Mouse (Mus musculus) intestine, postnatal 0 days (tissue): ENCODE measurements around the gene Wdr62. TPM values are rescaled to one million over a fixed set of nuclear protein-coding genes. Genes with fewer than 3 reads are reported as not detected.

Experiments
- ATAC-seq: fragments of 200-750 bp; cut with Nextera tagmentation; 2 replicates; pipeline ENCODE4 v1.8.0; 2017; ENCODE audit warnings: mild to moderate bottlenecking, moderate TSS enrichment, moderate library complexity
- H3K27ac ChIP-seq: fragments of 300-500 bp; sonication (generic); 2 replicates; pipeline ENCODE4 v1.5.1; 2014; ENCODE audit warnings: mild to moderate bottlenecking, low read depth, low read length, moderate library complexity
- H3K27me3 ChIP-seq: fragments of 300-500 bp; sonication (generic); replicated peaks from 2 replicates; pipeline ENCODE4 v1.6.1; 2014; ENCODE audit warnings: low read length, mixed read lengths; ENCODE audit not compliant: control insufficient read depth, insufficient read depth
- H3K36me3 ChIP-seq: fragments of 300-500 bp; sonication (generic); 2 replicates; pipeline ENCODE4 v1.6.1; 2014; ENCODE audit warnings: mild to moderate bottlenecking, moderate library complexity; ENCODE audit not compliant: control insufficient read depth, insufficient read depth
- H3K4me1 ChIP-seq: fragments of 300-500 bp; sonication (generic); replicated peaks from 2 replicates; pipeline ENCODE4 v1.6.1; 2014; ENCODE audit warnings: antibody characterized with exemption, low read length, mixed read lengths; ENCODE audit not compliant: control insufficient read depth, insufficient read depth
- H3K4me2 ChIP-seq: fragments of 300-500 bp; sonication (generic); replicated peaks from 2 replicates; pipeline ENCODE4 v1.6.1; 2014; ENCODE audit warnings: low read depth, mild to moderate bottlenecking, moderate library complexity
- H3K4me3 ChIP-seq: fragments of 300-500 bp; sonication (generic); 2 replicates; pipeline ENCODE4 v1.5.1; 2014; ENCODE audit warnings: low read depth, low read length
- H3K9ac ChIP-seq: fragments of 300-500 bp; sonication (generic); 2 replicates; pipeline ENCODE4 v1.6.1; 2014; ENCODE audit warnings: mild to moderate bottlenecking, low read depth, low read length
- H3K9me3 ChIP-seq: fragments of 300-500 bp; sonication (generic); 2 replicates; pipeline ENCODE4 v1.6.1; 2016; ENCODE audit warnings: mixed run types; ENCODE audit not compliant: control insufficient read depth
- CTCF ChIP-seq: sonication (generic); IDR thresholded peaks from 2 replicates; pipeline ENCODE4 v1.5.1; 2016; ENCODE audit warnings: low read depth, mild to moderate bottlenecking, control low read depth, antibody characterized with exemption, moderate library complexity
- WGBS: fragments of 180-500 bp; shearing (Covaris S2); extraction: QIAGEN DNeasy Blood & Tissue Kit; methylation state at CpG from one replicate; pipeline ENCODE4 v1.1.7; 2014; 5-methylcytosine and 5-hydroxymethylcytosine counted together
- polyA plus RNA-seq: library from polyadenylated mRNA; unstranded; fragments of >200 nt; fragmentation: Nextera tagmentation; extraction: Ambion mirVana; gene quantifications from 2 replicates; pipeline ENCODE4 v1.2.1, GENCODE M21; 2015

The Wdr62 gene
- polyA plus RNA-seq, 1 experiment from 2014 or later = 3.5 TPM

DNA sequence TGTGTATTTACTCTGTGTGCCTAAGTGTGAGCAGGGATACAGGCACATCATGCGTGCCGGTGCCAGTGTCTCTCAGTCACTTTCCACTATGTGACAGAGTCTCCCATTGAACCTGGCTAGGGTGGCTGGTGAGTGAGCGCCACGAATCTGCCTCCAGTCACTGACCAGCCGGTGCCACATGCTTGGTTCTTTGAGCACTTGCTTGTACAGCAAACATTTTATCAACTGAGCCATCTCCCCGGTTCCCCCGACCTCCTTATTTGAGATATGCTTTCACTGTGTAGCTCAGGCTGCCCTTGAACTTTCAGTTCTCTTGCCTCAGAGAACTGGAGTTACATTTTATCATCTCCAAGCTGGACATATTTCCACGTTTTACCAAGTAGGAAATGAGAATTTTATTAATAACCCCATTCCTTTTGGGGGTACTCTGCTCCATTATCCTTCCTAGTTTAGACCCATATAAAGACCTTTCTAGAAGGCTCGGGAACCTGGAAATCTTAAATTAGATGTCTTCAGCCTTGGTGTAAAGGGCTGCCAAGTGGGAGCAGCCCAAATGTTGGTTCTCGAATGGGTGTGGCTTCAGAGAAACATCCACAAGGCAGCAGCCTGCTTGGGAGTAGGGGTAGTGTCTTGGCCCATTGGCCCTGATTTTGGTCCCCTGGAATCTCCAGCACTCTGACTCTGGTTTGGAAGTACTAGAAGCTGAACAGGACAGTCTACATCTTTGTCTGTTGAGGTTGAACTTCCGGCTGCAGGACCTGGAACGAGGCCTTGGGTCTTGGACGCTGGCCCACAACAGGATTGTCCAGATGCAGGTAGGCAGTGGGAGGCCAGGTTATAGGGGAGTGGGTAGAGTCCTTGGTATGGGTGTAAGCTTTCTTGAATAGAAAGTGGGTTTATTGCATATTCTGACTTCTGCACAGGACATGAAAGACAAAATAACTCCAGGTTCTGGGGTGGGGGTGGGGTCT lies 35.6 kb upstream of the Wdr62 start:
- Histone ChIP-seq H3K4me3 (peak overlapping the region; percentile 36), H3K4me2 (peak overlapping the region; percentile 66), H3K27ac (no peak overlapping the region), H3K9ac (no peak overlapping the region), H3K4me1 (no peaks in the 10 kb centered on the region), H3K36me3 (peaks cover 9% of the 10 kb centered on the region; the same call in 1 of the 2 replicates), H3K9me3 (no peaks in the 10 kb centered on the region), H3K27me3 (no peaks in the 10 kb centered on the region)
- 59% methylated on average over 13 of the region's 13 CpGs for WGBS
- no peak for ATAC-seq
- TF ChIP-seq CTCF = no peak

GRCm38 (mm10) chr7:30314721-30315155 lies 34.5 kb upstream of the Wdr62 start, which contains the start of gene Syne4:
Syne4 (plus strand) TSS chr7:30314807.
- no peaks in the 10 kb centered on the region for H3K4me1 ChIP-seq
- 2% methylated on average over 9 of the region's 9 CpGs for WGBS
- peak within 1 kb of the TSS; percentile 66 for H3K4me2 ChIP-seq
- peaks cover 9% of the 10 kb centered on the region; the same call in 1 of the 2 replicates for H3K36me3 ChIP-seq
- TF ChIP-seq CTCF = no peak
- H3K9me3 ChIP-seq = no peaks in the 10 kb centered on the region
- H3K27ac ChIP-seq = no peak within 1 kb of the TSS
- H3K27me3 ChIP-seq = no peaks in the 10 kb centered on the region
- H3K4me3 ChIP-seq = peak within 1 kb of the TSS; percentile 36
- peak; percentile 46 for ATAC-seq
- H3K9ac ChIP-seq = peak within 1 kb of the TSS; percentile 23; the same call in 1 of the 2 replicates

- Histone ChIP-seq H3K27me3 (no peaks in the 10 kb centered on the region), H3K4me3 (no peak overlapping the region), H3K4me2 (no peak overlapping the region), H3K9ac (no peak overlapping the region), H3K27ac (no peak overlapping the region), H3K9me3 (no peaks in the 10 kb centered on the region), H3K4me1 (no peaks in the 10 kb centered on the region), H3K36me3 (peaks cover 9% of the 10 kb centered on the region; the same call in 1 of the 2 replicates)
- 47% methylated on average over 25 of the region's 27 CpGs for WGBS
- no peak for ATAC-seq
- TF ChIP-seq CTCF = no peak
Observed at GRCm38 (mm10) chr7:30313666-30314320, 33.6 kb upstream of the Wdr62 start.

GRCm38 (mm10) chr7:30310136-30310535 lies 29.9 kb upstream of the Wdr62 start:
- H3K27me3 ChIP-seq = no peaks in the 10 kb centered on the region
- no peaks in the 10 kb centered on the region for H3K9me3 ChIP-seq
- TF ChIP-seq CTCF = no peak
- no peak for ATAC-seq
- H3K4me2 ChIP-seq = no peak overlapping the region
- no peak overlapping the region for H3K4me3 ChIP-seq
- H3K4me1 ChIP-seq = peaks cover 4% of the 10 kb centered on the region; the same call in 1 of the 2 replicates
- no peak overlapping the region for H3K27ac ChIP-seq
- whole genome bisulfite sequencing = 86% methylated on average over 12 of the region's 12 CpGs
- H3K9ac ChIP-seq = no peak overlapping the region
- peaks cover 9% of the 10 kb centered on the region; the same call in 1 of the 2 replicates for H3K36me3 ChIP-seq

GRCm38 (mm10) chr7:30309395-30310129 lies 29.3 kb upstream of the Wdr62 start:
- peak overlapping the region; percentile 57; the same call in 1 of the 2 replicates for H3K9ac ChIP-seq

More at GRCm38 (mm10) chr7:30309395-30310129, 29.3 kb upstream of the Wdr62 start:
- Histone ChIP-seq H3K27me3 (no peaks in the 10 kb centered on the region), H3K4me2 (peak overlapping the region; percentile 95), H3K4me3 (peak overlapping the region; percentile 71), H3K27ac (no peak overlapping the region), H3K4me1 (peaks cover 4% of the 10 kb centered on the region; the same call in 1 of the 2 replicates), H3K9me3 (no peaks in the 10 kb centered on the region), H3K36me3 (peaks cover 9% of the 10 kb centered on the region; the same call in 1 of the 2 replicates)
- no peak for ATAC-seq
- TF ChIP-seq CTCF = no peak
- 52% methylated on average over 15 of the region's 15 CpGs for WGBS
